Mouse (Mus musculus) effector memory CD4-positive, alpha-beta T cell, adult 5 months (primary cell): Measurements from ENCODE around the gene Olfr668. TPM values are rescaled to one million over a fixed set of nuclear protein-coding genes. Genes with fewer than 3 reads are reported as not detected.

Source experiments
- polyA plus RNA-seq: library from polyadenylated mRNA; unstranded; fragments of 100-300 nt; shearing (Covaris generic); gene quantifications from one replicate; pipeline ENCODE4 v1.2.1, GENCODE M21; 2017

The Olfr668 gene
- not detected for polyA plus RNA-seq

GRCm38 (mm10) chr7:104927957-104928356, at the start of gene Olfr668:
Olfr668 (minus strand) TSS chr7:104928057.

GRCm38 (mm10) chr7:104962520-104962919, 34.7 kb upstream of the Olfr668 start, which contains the start of gene Olfr670:
Olfr670 (minus strand) TSS chr7:104962620.

GRCm38 (mm10) chr7:104933940-104934339, 6.1 kb upstream of the Olfr668 start, which contains the start of gene Olfr669:
Olfr669 (plus strand) TSS chr7:104934240.

GRCm38 (mm10) chr7:104921382-104921781, 6.5 kb downstream of the Olfr668 start, which contains the start of gene Olfr667:
Olfr667 (minus strand) TSS chr7:104921482.

GRCm38 (mm10) chr7:104895852-104896251, 32.0 kb downstream of the Olfr668 start, which contains the start of gene Olfr666:
Olfr666 (minus strand) TSS chr7:104895952.

GRCm38 (mm10) chr7:104877731-104878130, 50.1 kb downstream of the Olfr668 start, which contains the start of gene Olfr665:
Olfr665 (plus strand) TSS chr7:104878031.

Other genes with a start within 250 kb of the Olfr668 start
- gene Olfr661, start 241.6 kb downstream of the Olfr668 start, polyA plus RNA-seq = not detected
- not detected for gene Usp17le, start 150.6 kb downstream of the Olfr668 start, polyA plus RNA-seq
- gene Usp17lb, start 85.5 kb downstream of the Olfr668 start, polyA plus RNA-seq = not detected
- gene Usp17la, start 71.0 kb downstream of the Olfr668 start, polyA plus RNA-seq = not detected
- not detected for gene Olfr665, start 50.0 kb downstream of the Olfr668 start, polyA plus RNA-seq
- not detected for gene Olfr666, start 32.1 kb downstream of the Olfr668 start, polyA plus RNA-seq
- gene Olfr667, start 6.6 kb downstream of the Olfr668 start, polyA plus RNA-seq = not detected
- 0.16 TPM for gene Olfr669, start 6.2 kb upstream of the Olfr668 start, polyA plus RNA-seq
- gene Olfr670, start 34.6 kb upstream of the Olfr668 start, polyA plus RNA-seq = 0.12 TPM
- gene Olfr671, start 51.1 kb upstream of the Olfr668 start, polyA plus RNA-seq = 0.26 TPM
- not detected for gene Olfr672, start 74.0 kb upstream of the Olfr668 start, polyA plus RNA-seq
- gene Olfr675, start 100.4 kb upstream of the Olfr668 start, polyA plus RNA-seq = not detected
- not detected for gene Olfr676, start 104.6 kb upstream of the Olfr668 start, polyA plus RNA-seq
- not detected for gene Olfr677, start 123.3 kb upstream of the Olfr668 start, polyA plus RNA-seq
- not detected for gene Olfr678, start 136.4 kb upstream of the Olfr668 start, polyA plus RNA-seq
- gene Olfr679, start 153.1 kb upstream of the Olfr668 start, polyA plus RNA-seq = not detected
- not detected for gene Olfr680-ps1, start 164.8 kb upstream of the Olfr668 start, polyA plus RNA-seq
- not detected for gene Olfr681, start 188.8 kb upstream of the Olfr668 start, polyA plus RNA-seq
- gene Olfr683, start 219.0 kb upstream of the Olfr668 start, polyA plus RNA-seq = not detected
- gene Olfr684, start 235.6 kb upstream of the Olfr668 start, polyA plus RNA-seq = not detected